Mouse (Mus musculus): ENCODE measurements around the gene Farp1.

DNA sequence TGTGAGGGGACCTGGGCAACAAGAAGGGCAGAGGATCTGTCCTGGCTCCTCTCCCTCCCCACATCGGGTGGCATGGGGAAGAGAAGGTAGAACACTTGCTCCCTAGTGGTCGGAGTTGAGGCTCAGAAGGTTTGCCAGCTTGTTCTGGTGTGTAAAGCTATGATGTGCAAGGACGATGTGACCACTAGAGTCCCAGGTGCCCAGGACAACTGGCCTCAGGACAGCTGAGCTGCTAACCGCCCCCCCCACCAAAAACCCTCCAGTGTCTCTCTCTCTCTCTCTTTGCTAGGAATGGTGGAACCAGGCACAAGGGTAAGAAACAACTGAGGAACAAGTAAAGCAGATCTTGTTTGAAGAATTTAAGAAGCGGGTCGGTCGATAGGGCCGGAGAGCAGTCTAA, 149.4 kb downstream of the Farp1 start:
- TF ChIP-seq CTCF (conservative IDR thresholded peaks at IDR 0.05; ENCODE audit: insufficient read depth, insufficient read length, low read depth, low read length) (no peak), POLR2A (IDR thresholded peaks at IDR 0.05; ENCODE audit: low read depth, low read length) (no peak)
